Mouse (Mus musculus) natural killer cell, adult 2 months (primary cell): ENCODE measurements at regions not wholly inside any gene's neighbourhood (a gene's known extent, or its start where the extent isn't known, plus 50 kb on each side); places are given as distances from the start of the nearest gene placed in this dataset.

Source experiments
- DNase-seq, 2 experiments: peaks; one replicate each; pipeline ENCODE4 v3.0.0; 2022; ENCODE audit warnings: low spot score in 2 of 2

GRCm38 (mm10) chr2:11416122-11416521 is 137.8 kb downstream of the Pfkfb3 start:
- no peak for DNase-seq

GRCm38 (mm10) chr2:11412521-11412920 is 141.4 kb downstream of the Pfkfb3 start:
- DNase-seq, result no peak

GRCm38 (mm10) chr2:11408497-11408896 is 145.4 kb downstream of the Pfkfb3 start:
- DNase-seq, result no peak

- DNase-seq, result no peak
These were observed 147.7 kb downstream of the Pfkfb3 start for GRCm38 (mm10) chr2:11406103-11406615.

- DNase-seq, result no peak
These were observed 151.5 kb downstream of the Pfkfb3 start for GRCm38 (mm10) chr2:11402218-11402848.

- DNase-seq, result no peak
These were observed 154.5 kb downstream of the Pfkfb3 start for GRCm38 (mm10) chr2:11399411-11399810.

- DNase-seq, result no peak
These were observed 154.9 kb downstream of the Pfkfb3 start for GRCm38 (mm10) chr2:11398949-11399348.

GRCm38 (mm10) chr2:11398391-11398790 is 155.5 kb downstream of the Pfkfb3 start:
- DNase-seq, result no peak

- no peak for DNase-seq
These were observed 157.0 kb downstream of the Pfkfb3 start for GRCm38 (mm10) chr2:11396835-11397234.

GRCm38 (mm10) chr2:11394675-11395349 is 159.1 kb downstream of the Pfkfb3 start:
- no peak for DNase-seq

GRCm38 (mm10) chr2:11391725-11392124 is 162.2 kb downstream of the Pfkfb3 start:
- no peak for DNase-seq

- DNase-seq, result no peak
These were observed 163.1 kb downstream of the Pfkfb3 start for GRCm38 (mm10) chr2:11390667-11391334.

GRCm38 (mm10) chr2:11387623-11388022 is 166.3 kb downstream of the Pfkfb3 start:
- no peak for DNase-seq

- DNase-seq, result no peak
These were observed 170.1 kb downstream of the Pfkfb3 start for GRCm38 (mm10) chr2:11383815-11384214.

GRCm38 (mm10) chr2:11377213-11377612 is 176.7 kb downstream of the Pfkfb3 start:
- no peak for DNase-seq

GRCm38 (mm10) chr2:11375726-11376454 is 178.0 kb downstream of the Pfkfb3 start:
- DNase-seq, result no peak

GRCm38 (mm10) chr2:11375092-11375491 is 178.8 kb downstream of the Pfkfb3 start:
- DNase-seq, result peak; percentile 76 to 81

GRCm38 (mm10) chr2:11370273-11370672 is 183.6 kb downstream of the Pfkfb3 start:
- DNase-seq, result no peak

- DNase-seq, result no peak
These were observed 186.6 kb downstream of the Pfkfb3 start for GRCm38 (mm10) chr2:11367319-11367718.

- DNase-seq, result no peak
These were observed 188.1 kb downstream of the Pfkfb3 start for GRCm38 (mm10) chr2:11365815-11366214.

GRCm38 (mm10) chr2:11365371-11365770 is 188.5 kb downstream of the Pfkfb3 start:
- no peak for DNase-seq

- no peak for DNase-seq
These were observed 189.8 kb downstream of the Pfkfb3 start for GRCm38 (mm10) chr2:11364111-11364510.
